Mouse (Mus musculus): ENCODE data around the gene Limd2. TPM values are rescaled to one million over a fixed set of nuclear protein-coding genes. Genes with fewer than 3 reads are reported as not detected.

Gene Limd2
- total RNA-seq (2023): 100 to 1,000 TPM; 442 to 451 TPM

GRCm38 (mm10) chr11:106160841-106161721 is at the start of gene Limd2, which contains the start of gene Gm10840:
Limd2 (minus strand) TSS chr11:106160860.
Gm10840 (plus strand) TSS chr11:106160850.

DNA sequence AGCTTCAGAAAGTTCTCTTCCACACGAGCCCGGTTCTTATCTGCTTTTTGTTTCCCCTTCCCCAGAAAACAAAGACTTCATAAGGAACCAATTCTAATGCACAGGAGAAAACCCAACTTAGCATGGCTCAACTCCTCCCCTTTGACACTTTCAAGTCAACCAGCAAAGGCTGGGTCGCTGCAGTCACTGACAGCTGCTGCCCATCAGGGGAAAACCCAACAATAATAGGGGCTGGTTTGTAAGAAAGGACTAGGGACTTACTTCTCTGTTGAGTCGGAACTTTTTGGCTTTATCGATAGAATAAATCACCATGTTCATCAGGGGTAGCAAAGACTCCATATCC is 41.4 kb upstream of the Limd2 start, which contains the start of gene Strada:
Strada (minus strand) TSS at position 46 of the 343 bp plus-strand sequence.

Other genes with a start within 250 kb of the Limd2 start
- under 1 TPM in 1 of 2 experiments, not detected in 1; 0.84 TPM for gene Cyb561, start 207.5 kb downstream of the Limd2 start, total RNA-seq (2023)
- 1 to 10 TPM; 2.2 to 2.4 TPM for gene Ace, start 192.9 kb downstream of the Limd2 start, total RNA-seq (2023)
- gene Ace3, start 166.2 kb downstream of the Limd2 start, total RNA-seq (2023): not detected
- not detected for gene Kcnh6, start 152.7 kb downstream of the Limd2 start, total RNA-seq (2023)
- gene Dcaf7, start 124.0 kb downstream of the Limd2 start, total RNA-seq (2023): 10 to 100 TPM; 48.1 to 54.6 TPM
- gene Taco1, start 94.8 kb downstream of the Limd2 start, total RNA-seq (2023): 1 to 10 TPM; 5.8 to 5.9 TPM
- 100 to 1,000 TPM; 195 to 202 TPM for gene Map3k3, start 76.2 kb downstream of the Limd2 start, total RNA-seq (2023)
- 1 to 10 TPM; 1.7 to 5.7 TPM for gene Gm10840, start within 50 bp of the Limd2 start, total RNA-seq (2023)
- 10 to 100 TPM; 21.5 to 24.7 TPM for gene Strada, start 41.3 kb upstream of the Limd2 start, total RNA-seq (2023)
- gene Ccdc47, start 55.5 kb upstream of the Limd2 start, total RNA-seq (2023): 10 to 100 TPM; 30.8 to 41.2 TPM
- 10 to 100 TPM; 34.5 to 35.3 TPM for gene Ddx42, start 56.1 kb upstream of the Limd2 start, total RNA-seq (2023)
- gene Ftsj3, start 95.2 kb upstream of the Limd2 start, total RNA-seq (2023): 10 to 100 TPM; 20.8 to 20.9 TPM
- gene Psmc5, start 95.3 kb upstream of the Limd2 start, total RNA-seq (2023): 10 to 100 TPM; 28.5 to 35.0 TPM
- gene Smarcd2, start 112.1 kb upstream of the Limd2 start, total RNA-seq (2023): 10 to 100 TPM; 91.3 to 96.2 TPM
- gene Tcam1, start 115.8 kb upstream of the Limd2 start, total RNA-seq (2023): under 1 TPM; 0.11 to 0.22 TPM
- gene Gh, start 141.0 kb upstream of the Limd2 start, total RNA-seq (2023): not detected
- gene Cd79b, start 153.9 kb upstream of the Limd2 start, total RNA-seq (2023): 10 to 100 TPM; 13.0 to 25.4 TPM
- gene Scn4a, start 192.4 kb upstream of the Limd2 start, total RNA-seq (2023): under 1 TPM; 0.04 TPM
- not detected for gene Prr29, start 204.6 kb upstream of the Limd2 start, total RNA-seq (2023)
- gene Icam2, start 227.2 kb upstream of the Limd2 start, total RNA-seq (2023): 10 to 100 TPM; 15.7 to 19.1 TPM